Mouse (Mus musculus) heart, embryonic 11.5 days (tissue): ENCODE measurements around the gene Sart1. TPM values are rescaled to one million over a fixed set of nuclear protein-coding genes. Genes with fewer than 3 reads are reported as not detected.
A peak's percentile ranks its signal among the peaks of the same experiment; 100 is the strongest.

Experiments used
- ATAC-seq: fragments of 200-750 bp; cut with Nextera tagmentation; replicated peaks from 2 replicates; pipeline ENCODE4 v1.8.0; 2017; ENCODE audit warnings: moderate library complexity; ENCODE audit not compliant: insufficient number of reproducible peaks, low FRiP score, low TSS enrichment
- H3K27ac ChIP-seq: fragments of 300-500 bp; sonication (generic); 2 replicates; pipeline ENCODE4 v1.5.1; 2014; ENCODE audit warnings: mild to moderate bottlenecking, low read depth, low read length
- H3K27me3 ChIP-seq: fragments of 300-500 bp; sonication (generic); 2 replicates; pipeline ENCODE4 v1.6.1; 2014; ENCODE audit warnings: mild to moderate bottlenecking, low read length, mixed read lengths; ENCODE audit not compliant: control insufficient read depth, insufficient read depth
- H3K36me3 ChIP-seq: fragments of 300-500 bp; sonication (generic); 2 replicates; pipeline ENCODE4 v1.6.1; 2014; ENCODE audit warnings: mild to moderate bottlenecking, low read length, moderate library complexity, mixed read lengths; ENCODE audit not compliant: control insufficient read depth, insufficient read depth
- H3K4me1 ChIP-seq: fragments of 300-500 bp; sonication (generic); 2 replicates; pipeline ENCODE4 v1.6.1; 2014; ENCODE audit warnings: low read length; ENCODE audit not compliant: control insufficient read depth, insufficient read depth
- H3K4me2 ChIP-seq: fragments of 300-500 bp; sonication (generic); 2 replicates; pipeline ENCODE4 v1.6.1; 2014; ENCODE audit warnings: mild to moderate bottlenecking, moderate library complexity
- H3K4me3 ChIP-seq: fragments of 300-500 bp; sonication (generic); 2 replicates; pipeline ENCODE4 v1.5.1; 2014; ENCODE audit warnings: low read depth, low read length
- H3K9ac ChIP-seq: fragments of 300-500 bp; sonication (generic); 2 replicates; pipeline ENCODE4 v1.6.1; 2014; ENCODE audit warnings: mild to moderate bottlenecking, low read depth, low read length, moderate library complexity
- H3K9me3 ChIP-seq: fragments of 300-500 bp; sonication (generic); replicated peaks from 2 replicates; pipeline ENCODE4 v1.6.1; 2016; ENCODE audit warnings: low read length; ENCODE audit not compliant: control insufficient read depth
- WGBS: fragments of 180-500 bp; shearing (Covaris S2); extraction: QIAGEN DNeasy Blood & Tissue Kit; methylation state at CpG from one replicate; pipeline ENCODE4 v1.1.7; 2014; ENCODE audit not compliant: insufficient replicate concordance; 5-methylcytosine and 5-hydroxymethylcytosine counted together
- polyA plus RNA-seq: library from polyadenylated mRNA; unstranded; fragments of >200 nt; fragmentation: Nextera tagmentation; extraction: Ambion mirVana; gene quantifications from 2 replicates; pipeline ENCODE4 v1.2.1, GENCODE M21; 2014

Gene Sart1
- polyA plus RNA-seq, 1 experiment from 2014 or later: 44.5 TPM

DNA sequence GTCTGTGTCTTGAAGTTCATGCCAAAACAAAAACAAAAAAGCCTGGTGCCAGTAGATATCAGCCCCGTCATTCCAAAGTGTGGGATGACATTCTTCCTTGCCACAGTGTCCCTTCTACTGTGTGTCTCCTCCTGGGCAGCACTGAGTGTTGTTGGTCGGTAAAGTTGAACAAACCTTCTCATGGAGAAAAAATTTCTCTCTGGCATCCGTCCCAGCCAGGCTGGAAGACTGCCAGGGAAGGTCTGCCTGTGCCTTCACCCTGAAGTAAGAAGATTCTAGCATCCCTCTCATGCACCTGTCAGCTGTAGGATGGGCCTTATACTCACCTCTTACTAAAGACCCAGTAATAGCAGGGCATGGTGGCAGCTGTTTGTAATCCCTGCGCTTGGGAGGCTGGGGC, 4.4 kb upstream of the Sart1 start:
- peaks cover 10% of the 10 kb centered on the region for H3K4me1 ChIP-seq
- H3K9ac ChIP-seq: no peak overlapping the region
- H3K36me3 ChIP-seq: no peaks in the 10 kb centered on the region
- no peak overlapping the region for H3K4me3 ChIP-seq
- WGBS: 48% methylated on average over 4 of the region's 4 CpGs
- peak overlapping the region; percentile 12; the same call in 1 of the 2 replicates for H3K4me2 ChIP-seq
- ATAC-seq: no peak
- H3K9me3 ChIP-seq: no peaks in the 10 kb centered on the region
- H3K27me3 ChIP-seq: no peaks in the 10 kb centered on the region
- no peak overlapping the region for H3K27ac ChIP-seq

DNA sequence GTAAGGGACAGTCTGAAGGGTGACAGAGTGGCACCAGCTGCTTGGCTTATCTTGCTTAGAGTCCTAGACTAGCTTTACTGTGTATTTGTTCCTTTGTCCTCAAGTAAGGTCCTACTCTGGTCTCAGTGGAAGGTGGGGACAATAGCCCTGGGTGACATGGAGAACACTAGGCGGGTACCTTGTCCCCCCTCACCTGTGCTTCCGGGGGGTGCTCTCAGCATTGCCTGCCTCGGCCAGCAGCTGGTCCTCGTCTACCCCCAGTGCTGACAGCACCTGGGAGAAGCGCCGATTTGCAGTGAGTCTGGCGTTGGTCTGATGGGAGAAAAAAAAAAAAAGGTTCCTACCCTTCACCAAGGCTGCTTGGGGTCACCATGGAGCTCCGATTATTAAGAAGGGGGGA, 1.9 kb upstream of the Sart1 start:
- Histone ChIP-seq H3K27ac (no peak overlapping the region), H3K4me2 (peak overlapping the region; percentile 94), H3K4me1 (peaks cover 23% of the 10 kb centered on the region), H3K27me3 (no peaks in the 10 kb centered on the region), H3K9ac (peak overlapping the region; percentile 96; the same call in 1 of the 2 replicates), H3K4me3 (peak overlapping the region; percentile 100; the same call in 1 of the 2 replicates), H3K9me3 (no peaks in the 10 kb centered on the region), H3K36me3 (0 out of 2 replicates have a peak, but pooled peaks cover 2% of the 10 kb centered on the region)
- no peak for ATAC-seq
- WGBS: 54% methylated on average over 8 of the region's 8 CpGs

DNA sequence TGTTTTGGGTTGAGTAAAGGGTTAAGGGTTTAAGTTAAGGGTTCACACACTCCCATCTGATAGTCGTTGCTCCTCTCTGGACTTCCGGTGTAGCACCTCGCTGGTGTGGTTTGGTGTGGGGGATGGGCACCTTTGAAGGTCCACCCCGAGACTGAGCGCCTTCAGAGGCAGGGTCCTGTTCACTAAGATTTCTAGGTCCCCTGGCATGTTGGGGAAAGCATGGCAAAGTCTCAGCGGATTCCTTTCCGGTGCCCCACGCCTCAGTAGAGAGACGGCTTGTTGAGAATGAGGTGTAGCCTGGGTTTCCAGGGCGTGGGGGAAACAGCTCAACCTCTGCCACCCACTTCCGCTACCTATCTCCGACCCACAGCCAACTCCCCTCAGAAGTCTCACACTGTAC, 1.1 kb upstream of the Sart1 start:
- 0 out of 2 replicates have a peak, but pooled peaks cover 2% of the 10 kb centered on the region for H3K36me3 ChIP-seq
- no peaks in the 10 kb centered on the region for H3K27me3 ChIP-seq
- H3K9ac ChIP-seq: peak overlapping the region; percentile 96
- no peak; the same call in 1 of the 2 replicates for ATAC-seq
- peak overlapping the region; percentile 100 for H3K4me3 ChIP-seq
- 19% methylated on average over 12 of the region's 12 CpGs for WGBS
- H3K4me1 ChIP-seq: peaks cover 23% of the 10 kb centered on the region
- peak overlapping the region; percentile 86 for H3K27ac ChIP-seq
- H3K9me3 ChIP-seq: no peaks in the 10 kb centered on the region
- peak overlapping the region; percentile 94 for H3K4me2 ChIP-seq

DNA sequence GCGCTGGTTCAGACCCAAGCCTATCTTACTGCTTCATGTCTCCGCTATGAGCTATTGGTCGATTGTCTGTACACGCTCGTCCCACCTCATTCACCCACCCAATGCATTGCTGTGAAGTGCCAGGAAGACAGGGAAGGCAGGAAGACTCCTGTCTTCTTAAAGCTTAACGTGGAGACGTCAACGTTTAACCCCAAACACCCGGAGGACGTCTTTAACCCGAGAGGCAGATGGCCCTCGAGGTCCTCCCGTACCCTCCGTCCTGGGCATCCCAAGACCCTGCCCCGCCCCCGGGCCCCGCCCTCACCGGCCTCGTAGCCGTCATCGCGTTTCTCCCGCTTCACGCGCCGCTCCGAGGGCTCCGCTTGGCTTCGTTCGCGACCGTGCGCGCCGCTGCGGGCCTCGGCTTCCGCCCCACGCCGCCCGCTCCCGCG, 477 bp downstream of the Sart1 start:
- H3K27me3 ChIP-seq: no peaks in the 10 kb centered on the region
- H3K4me1 ChIP-seq: peaks cover 23% of the 10 kb centered on the region
- peak overlapping the region; percentile 94 for H3K4me2 ChIP-seq
- peak overlapping the region; percentile 96 for H3K9ac ChIP-seq
- H3K27ac ChIP-seq: peak overlapping the region; percentile 86
- H3K4me3 ChIP-seq: peak overlapping the region; percentile 100
- no peaks in the 10 kb centered on the region for H3K9me3 ChIP-seq
- peaks cover 13% of the 10 kb centered on the region for H3K36me3 ChIP-seq
- WGBS: under 1% methylated on average over 38 of the region's 43 CpGs
- peak; percentile 58 for ATAC-seq

DNA sequence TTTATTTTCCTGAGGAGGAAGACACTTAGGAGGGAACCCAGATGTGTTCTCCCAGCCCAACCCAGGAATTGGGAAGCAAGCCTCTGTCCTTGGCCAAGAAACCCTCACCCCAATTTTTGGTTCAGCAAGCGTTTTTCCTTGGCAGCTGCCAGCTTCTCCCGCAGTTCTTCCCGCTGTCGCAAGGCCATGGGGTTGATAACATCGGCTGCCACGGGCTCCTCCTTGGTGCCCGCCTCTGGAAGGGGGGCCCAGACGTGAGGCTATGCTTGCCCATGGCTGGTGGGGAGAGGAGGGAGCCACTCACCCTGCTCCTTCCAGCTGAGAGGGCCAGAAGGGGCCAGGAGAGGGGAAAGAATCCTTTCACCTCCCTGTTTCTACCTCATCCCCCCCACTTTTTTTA, 3.8 kb downstream of the Sart1 start:
- Histone ChIP-seq H3K4me1 (peaks cover 15% of the 10 kb centered on the region), H3K9me3 (no peaks in the 10 kb centered on the region), H3K4me3 (no peak overlapping the region), H3K36me3 (peaks cover 42% of the 10 kb centered on the region), H3K4me2 (no peak overlapping the region), H3K27me3 (no peaks in the 10 kb centered on the region), H3K27ac (no peak overlapping the region), H3K9ac (no peak overlapping the region)
- ATAC-seq: no peak
- 91% methylated on average over 8 of the region's 8 CpGs for WGBS

DNA sequence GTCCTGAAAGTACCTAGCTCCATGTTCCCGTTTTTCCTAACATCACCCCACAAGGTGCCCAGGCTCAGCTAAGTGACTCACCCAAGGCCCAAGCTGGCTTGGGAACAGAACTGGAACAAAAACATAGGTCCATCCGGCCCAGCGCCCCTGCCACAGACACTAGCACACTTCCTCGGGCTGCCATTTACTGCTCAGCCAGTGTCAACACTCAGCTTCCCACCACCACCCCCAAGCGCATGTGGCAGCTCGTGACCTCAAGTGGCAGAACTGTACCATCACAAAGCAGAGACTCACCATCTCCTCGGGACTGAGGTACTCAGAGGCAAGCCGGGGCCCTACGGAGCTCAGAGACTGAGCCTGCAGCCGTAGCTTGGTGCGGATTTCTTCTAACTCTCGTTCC, 5.2 kb downstream of the Sart1 start:
- H3K27me3 ChIP-seq: no peaks in the 10 kb centered on the region
- H3K36me3 ChIP-seq: peaks cover 51% of the 10 kb centered on the region
- ATAC-seq: no peak
- no peak overlapping the region for H3K27ac ChIP-seq
- H3K9ac ChIP-seq: no peak overlapping the region
- H3K4me1 ChIP-seq: peaks cover 13% of the 10 kb centered on the region
- H3K4me3 ChIP-seq: no peak overlapping the region
- 90% methylated on average over 12 of the region's 12 CpGs for WGBS
- H3K4me2 ChIP-seq: no peak overlapping the region
- H3K9me3 ChIP-seq: no peaks in the 10 kb centered on the region

DNA sequence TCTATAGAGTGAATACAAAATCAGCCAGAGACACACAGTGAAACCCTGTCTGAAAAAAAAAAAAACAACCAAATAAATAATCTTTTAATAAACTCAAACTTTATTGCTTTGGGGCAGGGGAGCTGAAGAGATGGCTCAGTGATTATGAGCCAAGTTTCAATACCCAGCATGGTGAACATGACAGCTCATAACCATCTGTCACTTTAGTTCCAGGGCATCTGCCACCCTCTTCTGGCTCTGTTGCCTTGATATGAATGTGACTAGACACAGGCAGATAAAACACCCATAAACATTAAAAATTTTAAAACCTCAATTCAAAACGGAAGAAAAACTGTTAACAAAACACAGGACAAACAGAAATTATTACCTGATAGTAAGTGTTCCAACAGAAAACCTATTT, 11.1 kb downstream of the Sart1 start:
- ATAC-seq: no peak
- peaks cover 37% of the 10 kb centered on the region for H3K36me3 ChIP-seq
- no peaks in the 10 kb centered on the region for H3K4me1 ChIP-seq
- no peaks in the 10 kb centered on the region for H3K27me3 ChIP-seq
- no peak overlapping the region for H3K4me2 ChIP-seq
- 90% methylated on average over 1 of the region's 1 CpGs for WGBS
- no peak overlapping the region for H3K9ac ChIP-seq
- no peak overlapping the region for H3K27ac ChIP-seq
- H3K9me3 ChIP-seq: no peaks in the 10 kb centered on the region
- H3K4me3 ChIP-seq: no peak overlapping the region

DNA sequence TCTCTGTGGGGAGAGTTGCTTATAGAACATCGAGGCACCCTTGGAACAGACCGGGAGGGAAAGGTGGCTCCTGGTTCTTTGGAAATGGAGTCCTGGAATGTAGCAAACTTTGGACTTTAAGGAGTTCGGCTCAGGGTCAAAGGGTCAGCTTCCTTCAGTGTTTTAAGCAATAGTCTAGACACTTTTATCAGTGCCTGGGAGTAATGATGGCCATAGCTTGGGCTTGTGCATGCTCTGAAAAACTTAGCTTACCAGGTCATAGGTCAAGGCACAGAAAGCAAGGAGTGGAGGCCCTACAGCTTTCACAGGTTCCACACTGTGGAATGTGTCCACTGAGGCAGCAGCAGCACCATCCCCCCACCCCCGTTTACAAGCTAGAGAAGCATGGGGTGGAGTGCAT, 13.8 kb downstream of the Sart1 start:
- H3K4me3 ChIP-seq: no peak overlapping the region
- H3K27me3 ChIP-seq: no peaks in the 10 kb centered on the region
- H3K27ac ChIP-seq: no peak overlapping the region
- H3K4me2 ChIP-seq: no peak overlapping the region
- no peaks in the 10 kb centered on the region for H3K9me3 ChIP-seq
- no peak for ATAC-seq
- H3K9ac ChIP-seq: no peak overlapping the region; the same call in 1 of the 2 replicates
- H3K36me3 ChIP-seq: peaks cover 33% of the 10 kb centered on the region
- H3K4me1 ChIP-seq: no peaks in the 10 kb centered on the region
- 66% methylated on average over 4 of the region's 4 CpGs for WGBS

DNA sequence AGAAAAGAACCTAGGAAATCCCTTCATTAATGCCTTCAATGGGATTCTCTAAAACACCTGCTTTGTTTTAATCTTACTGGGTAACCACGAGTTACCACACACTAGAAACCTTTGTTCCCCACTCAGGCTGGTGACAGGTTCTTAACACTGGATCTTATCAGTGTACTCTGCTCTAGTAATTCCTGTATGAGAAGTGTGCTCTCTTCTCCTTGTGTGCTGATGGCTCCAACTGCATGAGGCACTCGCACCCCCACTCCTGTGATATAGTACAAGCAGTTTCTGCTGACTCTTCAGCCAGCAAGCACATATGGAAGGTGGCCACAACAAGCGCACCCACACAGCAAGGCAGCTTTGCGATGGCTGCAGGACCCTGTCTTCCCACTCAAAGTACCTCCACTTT, 14.3 kb downstream of the Sart1 start:
- Histone ChIP-seq H3K4me3 (no peak overlapping the region), H3K4me2 (no peak overlapping the region), H3K27ac (no peak overlapping the region), H3K4me1 (no peaks in the 10 kb centered on the region), H3K9ac (no peak overlapping the region), H3K27me3 (no peaks in the 10 kb centered on the region), H3K9me3 (no peaks in the 10 kb centered on the region), H3K36me3 (peaks cover 31% of the 10 kb centered on the region)
- ATAC-seq: no peak
- WGBS: 73% methylated on average over 4 of the region's 4 CpGs
